Mouse (Mus musculus) thymus, postnatal 25 days (tissue): ENCODE results near the gene Otx1.

Experiments
- DNase-seq: peaks from one replicate; pipeline ENCODE4 v3.0.0; 2022

Gene Otx1

DNA sequence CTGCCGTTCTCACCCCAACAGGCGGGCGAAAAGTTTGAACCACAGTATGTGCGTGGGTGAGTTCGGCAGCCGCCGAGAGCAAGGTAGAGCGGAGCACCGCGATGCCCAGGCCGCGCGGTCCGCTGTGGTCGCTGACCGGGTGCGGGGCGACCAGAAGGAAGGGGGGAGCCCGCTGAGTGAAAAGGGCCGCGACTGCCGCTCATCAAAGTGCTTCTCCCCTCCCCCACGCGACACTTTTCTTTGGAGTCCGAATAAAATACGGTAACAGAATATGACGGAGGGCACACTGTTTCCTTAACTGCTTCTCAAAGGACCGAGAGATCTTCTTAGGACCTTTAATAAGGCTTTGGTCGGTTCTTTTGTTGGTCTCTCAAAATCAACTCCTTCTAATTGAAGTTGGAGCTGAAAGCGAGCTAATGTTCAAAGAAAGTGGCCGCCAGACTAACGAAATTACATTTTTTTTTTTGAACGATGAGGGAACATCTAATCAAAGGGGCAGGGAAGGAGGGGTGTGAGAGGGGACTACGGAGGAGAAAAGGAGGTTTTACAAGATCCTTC lies at the start of gene Otx1:
Gene Otx1, minus strand, starts transcription at position 115 of the 558 bp plus-strand sequence.
- DNase-seq, result no peak

DNA sequence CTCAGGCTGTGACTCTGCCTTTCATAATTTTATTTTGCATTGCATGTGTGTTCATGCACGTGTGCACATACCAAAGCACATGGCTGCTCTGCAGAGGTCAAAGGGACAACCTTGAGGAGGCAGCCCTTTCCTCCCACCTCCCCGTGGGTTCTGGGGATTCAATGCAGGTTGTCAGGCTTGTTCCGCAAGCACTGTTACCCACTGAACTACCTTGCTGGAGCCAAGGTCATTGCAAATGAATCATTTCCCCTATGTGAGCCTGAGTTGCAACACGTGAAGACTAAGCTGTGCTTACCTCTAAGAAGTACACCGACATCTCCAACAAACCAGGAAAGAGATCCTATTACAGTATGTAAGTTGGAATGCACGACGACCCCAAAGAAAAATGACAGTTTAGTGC lies 48.2 kb upstream of the Otx1 start:
- no peak for DNase-seq

DNA sequence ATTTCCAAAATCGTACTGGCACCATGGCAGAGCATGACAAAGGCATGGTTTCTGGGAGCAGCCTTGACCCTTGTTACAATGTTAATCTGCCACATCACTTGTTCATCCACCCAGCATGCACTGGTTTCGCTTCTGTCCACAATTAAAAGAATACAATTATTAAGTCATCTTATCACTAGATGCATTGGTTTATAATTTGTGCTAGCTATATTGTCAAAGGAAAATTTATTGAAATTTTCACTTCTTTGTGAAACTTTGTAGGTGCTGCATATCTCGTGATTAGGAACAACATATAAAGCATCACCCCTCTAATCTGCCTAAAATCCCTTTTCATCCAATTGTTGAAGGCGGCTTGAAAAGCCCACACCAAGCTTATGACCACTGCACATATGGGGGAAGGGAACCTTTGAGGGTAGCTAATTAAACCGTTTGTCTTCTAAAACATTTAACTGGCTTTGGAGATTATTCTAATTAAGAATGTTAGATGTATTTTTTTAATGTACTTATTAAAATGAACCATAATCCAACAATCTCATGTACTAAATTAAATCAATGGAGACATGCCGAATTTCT lies 37.2 kb upstream of the Otx1 start:
- DNase-seq, result no peak

DNA sequence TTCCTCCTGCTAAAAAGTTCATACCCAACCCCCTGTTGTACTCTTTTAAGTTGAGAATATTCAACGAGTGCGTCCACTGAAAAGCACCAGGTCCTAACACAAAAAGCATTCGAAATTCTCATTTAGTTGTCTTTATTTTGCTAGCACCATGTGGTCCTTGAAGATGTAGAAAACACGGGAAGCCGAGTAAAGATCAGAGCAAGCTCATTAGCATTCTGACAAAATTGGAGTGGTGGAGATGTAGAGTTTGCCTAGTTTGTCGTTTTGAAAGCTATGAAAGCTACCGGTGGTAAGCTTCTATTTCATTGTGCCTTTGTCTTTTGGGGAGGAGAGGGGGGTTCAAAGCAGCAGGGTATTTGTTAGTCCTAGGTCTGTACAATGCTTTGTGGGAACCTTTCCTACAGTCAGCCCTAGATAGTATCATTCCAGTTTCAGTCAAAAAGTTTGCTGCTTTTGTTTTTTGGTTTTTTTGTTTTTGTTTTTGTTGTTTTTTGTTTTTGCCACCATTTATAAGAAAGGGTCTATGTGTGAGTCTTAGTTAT lies 31.9 kb upstream of the Otx1 start:
- DNase-seq, result no peak

DNA sequence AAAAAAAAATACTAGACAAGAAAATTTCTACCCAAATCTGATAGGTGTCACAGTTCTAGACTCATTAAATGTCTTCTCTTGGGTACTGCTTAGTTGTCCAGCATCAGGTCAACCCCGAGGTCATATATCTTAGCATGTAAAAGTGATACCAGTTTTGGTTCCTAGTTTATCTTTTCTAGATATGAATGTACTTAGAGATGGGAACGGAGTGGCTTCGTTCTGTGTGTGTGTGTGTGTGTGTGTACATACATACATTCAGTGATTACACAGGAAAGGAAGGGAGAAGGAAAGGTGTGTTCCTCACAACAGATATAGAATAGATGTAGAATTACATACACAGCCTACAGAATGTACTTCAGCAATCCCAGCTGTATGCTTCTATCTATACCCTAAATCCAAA lies 30.9 kb upstream of the Otx1 start:
- no peak for DNase-seq

DNA sequence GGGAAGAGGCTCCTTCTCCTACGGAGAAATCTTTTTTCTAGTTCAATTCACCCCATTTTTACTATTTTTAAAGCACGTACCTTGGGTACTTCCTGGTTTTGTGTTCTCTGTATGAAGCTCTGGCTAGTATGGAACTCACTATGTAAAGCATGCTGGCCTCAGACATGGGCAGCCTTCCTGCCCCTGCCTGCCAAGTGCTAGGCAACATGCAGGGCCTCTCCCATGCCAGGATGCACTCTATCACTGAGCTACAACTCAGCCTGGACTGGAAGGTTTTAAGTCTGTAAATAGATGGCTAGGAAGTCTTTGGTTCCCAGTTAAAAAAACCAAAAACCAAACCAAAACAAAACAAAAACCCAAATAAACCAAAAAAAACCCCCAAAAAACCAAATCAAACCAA lies 17.9 kb upstream of the Otx1 start:
- no peak for DNase-seq

DNA sequence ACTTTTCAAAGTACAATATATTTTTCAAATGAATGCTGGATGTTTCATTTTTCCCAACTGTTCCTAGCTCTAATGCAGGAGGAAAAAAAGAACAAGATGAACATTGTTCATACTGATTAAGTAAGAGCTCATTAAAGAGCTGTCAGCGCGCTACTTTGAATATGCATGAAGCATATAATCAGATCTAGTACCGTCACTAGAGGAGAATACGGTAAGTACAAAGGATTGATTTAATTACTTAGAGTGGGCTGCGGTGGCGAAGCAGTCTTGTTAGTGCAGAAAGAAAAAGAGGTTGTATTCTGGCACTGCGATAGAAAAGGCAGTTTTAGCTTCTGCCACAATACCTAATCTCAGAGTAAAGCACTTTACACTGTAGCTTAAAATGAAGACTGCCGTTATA lies 14.7 kb upstream of the Otx1 start:
- DNase-seq, result no peak

DNA sequence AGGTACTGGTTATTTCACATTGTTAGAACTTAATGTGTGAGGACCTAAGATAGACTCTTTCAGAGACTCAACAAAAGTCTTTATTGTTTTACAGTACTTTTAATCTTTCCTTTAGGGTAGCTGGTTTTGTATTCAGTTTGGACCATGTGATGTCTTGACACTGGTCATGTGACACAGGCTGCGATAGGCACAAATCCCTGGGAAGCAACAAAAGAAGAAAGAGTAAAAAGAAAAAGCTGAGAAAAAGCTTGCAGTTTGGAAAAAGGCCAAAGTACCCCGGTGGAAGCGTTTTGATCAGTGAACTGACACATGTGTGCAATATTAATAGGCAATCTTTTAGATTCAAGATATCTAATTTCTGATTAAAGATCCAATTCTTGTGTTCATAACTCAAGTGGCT lies 13.6 kb upstream of the Otx1 start:
- no peak for DNase-seq

DNA sequence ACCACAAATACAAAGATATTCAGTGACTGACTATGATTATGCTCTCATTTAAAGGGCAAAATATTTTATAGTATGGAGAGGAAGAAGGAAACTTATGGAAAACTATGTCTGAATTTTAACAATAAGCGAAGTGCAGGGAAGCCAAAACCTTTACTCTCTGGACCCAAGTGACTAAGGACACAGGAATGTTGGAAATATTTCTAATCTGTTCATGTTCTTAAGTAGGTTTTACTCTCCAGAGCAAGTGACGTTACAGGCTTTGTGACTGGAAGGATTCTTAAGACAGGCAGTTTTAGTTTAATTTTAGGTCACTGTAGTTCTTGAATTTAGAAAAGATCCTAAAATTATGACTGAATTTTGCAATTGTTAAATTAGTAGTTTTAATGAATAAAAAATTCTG lies 6.1 kb upstream of the Otx1 start:
- DNase-seq, result no peak

DNA sequence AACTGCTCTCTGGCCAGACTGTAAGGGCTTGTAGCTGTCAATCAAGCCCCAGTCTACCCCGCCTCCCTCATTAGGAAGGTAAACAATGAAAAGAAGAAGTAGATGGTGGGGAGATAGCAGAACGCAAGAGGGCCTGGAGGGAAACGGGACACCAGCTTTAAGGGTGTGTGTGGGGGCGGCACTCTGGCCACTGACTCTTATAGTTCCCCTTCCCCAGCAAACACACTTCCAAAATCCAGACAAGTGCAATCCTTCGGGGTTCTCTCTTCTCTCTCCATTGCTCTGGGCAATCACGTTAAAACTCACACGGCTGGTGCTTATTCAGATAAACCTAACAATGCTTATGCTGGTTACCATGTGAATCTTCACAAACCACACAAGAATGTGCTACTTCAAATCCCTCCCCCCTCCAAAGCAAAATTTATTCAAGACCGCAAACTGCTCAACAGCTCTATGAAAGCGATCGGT lies 5.5 kb upstream of the Otx1 start:
- DNase-seq, result no peak

DNA sequence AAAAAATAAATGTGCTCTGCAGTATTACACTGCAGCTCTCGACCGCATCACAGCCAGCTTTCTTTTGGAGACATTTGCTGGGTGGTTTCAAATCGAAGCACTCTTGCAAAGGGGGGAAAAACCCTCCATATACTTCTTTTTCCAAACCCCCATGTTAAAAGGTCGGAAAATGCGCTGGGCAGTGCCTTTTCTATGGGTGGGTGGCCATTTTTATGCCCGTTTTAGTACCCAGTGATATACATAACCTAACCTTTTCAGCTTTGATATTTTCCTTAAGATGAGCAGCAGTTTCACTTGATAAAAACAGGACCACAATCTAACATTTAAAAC lies 5.0 kb upstream of the Otx1 start:
- no peak for DNase-seq

DNA sequence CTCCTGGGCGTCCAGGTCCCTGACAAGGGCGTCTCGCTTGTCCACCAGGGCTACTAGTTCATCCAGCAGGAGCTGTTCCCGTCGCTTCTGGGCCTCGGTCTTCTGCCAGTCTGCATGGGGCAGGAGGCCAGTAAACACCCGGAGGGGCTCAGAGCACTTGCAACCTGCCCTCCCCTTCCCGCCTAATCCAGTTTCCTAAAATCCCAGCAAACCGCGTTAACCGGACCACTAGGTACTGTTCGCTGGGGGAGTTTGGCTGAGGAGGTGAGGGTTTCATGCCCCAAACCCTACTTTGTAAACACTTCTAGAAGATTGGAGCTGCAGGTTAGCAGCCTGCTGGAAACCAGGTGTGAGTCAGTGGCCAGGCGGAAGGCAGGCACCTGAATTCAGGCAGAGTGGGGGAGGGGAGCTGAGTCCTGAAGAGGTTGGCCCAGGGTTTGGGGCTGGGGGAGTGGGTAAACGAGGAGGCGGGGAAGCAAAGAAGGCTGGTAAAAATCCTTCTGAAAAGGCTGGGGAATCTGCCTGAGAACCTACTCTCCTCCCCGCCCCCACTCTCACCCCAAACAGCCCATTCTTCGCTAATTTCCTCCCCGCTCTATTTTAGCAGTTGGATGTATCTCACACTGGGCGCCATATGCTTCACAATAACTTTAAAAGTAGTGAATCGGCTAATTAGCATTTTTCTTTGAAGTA lies 4.5 kb upstream of the Otx1 start:
- no peak for DNase-seq

DNA sequence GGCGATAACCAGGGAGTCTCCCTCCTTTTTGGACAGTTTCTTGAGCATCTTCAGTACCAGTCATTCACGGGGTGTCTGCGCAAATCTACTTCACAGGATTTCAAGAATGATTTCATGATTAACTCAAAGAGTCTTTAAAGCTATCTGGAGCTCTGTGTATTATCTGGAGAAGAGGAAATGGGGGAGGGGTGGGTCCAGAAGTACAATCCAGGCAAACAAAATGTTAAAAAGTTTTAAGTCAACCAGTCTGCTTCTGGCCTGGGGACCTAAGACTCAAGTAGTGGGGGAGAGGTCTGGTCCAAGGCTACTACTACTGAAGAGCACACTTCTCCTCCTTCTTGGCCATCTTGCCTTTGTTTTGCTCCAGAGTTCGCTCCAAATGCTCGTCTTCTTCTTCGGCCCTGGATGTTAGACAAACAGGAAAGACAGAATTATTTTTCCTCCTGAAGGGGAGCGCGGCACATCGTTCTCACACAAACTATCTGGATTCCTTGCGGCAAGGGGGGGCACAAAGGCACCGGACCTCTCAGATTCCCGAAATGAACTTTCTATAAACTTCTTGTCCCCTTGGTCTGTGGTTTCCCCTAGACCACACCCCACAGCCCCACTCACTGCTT lies 3.9 kb upstream of the Otx1 start:
- DNase-seq, result no peak

DNA sequence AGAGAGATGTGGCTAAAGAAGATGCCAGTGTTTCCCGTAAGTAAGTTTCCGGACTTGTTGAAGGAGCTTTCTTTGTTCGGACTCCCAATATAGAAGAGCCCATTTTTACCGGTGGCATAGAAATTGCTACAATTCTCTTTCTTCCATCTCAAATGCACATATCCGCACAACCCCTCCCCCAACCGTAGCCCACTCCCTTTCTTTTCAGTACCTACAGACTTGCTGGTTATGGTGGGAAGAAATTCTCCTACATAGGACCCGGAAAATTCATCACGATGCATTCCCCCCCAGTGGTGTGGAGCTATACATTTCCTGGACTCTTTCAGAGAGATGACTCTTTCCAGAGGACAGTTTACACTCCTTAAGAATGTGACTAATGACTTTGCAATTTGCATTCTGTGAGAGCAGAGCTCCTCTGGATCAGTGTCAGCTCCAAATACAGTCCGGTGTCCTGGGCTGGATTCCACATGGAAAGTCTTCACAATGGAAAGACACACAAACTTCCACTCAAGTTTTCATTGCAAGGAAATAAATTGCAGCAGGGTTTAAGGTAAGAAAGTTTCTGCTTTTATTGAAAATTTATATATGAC lies 2.7 kb upstream of the Otx1 start:
- DNase-seq, result no peak

DNA sequence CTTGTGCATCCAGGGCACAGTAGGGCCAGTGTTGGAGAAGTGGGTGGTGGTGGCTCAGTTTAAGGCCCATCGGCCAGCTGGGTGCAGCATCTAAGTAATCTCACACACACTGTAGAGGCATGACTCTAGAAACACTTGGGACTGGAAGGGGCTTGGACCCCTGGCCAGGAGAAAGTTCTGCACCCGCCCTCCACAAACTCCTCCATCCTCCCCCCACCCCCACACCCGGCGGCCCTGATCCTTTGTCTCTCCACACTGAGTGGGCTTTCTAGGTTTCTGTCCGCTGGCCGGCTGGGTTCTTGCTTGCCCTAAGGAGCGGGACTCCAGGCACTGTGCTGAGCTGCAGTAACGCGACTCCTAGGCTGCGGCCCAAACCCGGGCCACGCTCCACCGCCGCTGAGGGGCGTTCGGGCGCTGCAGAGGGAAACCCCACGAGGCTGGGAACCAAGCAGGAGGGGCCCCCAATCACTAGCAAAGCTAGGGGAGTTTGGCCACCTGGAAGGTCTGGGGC lies 1.7 kb upstream of the Otx1 start:
- DNase-seq, result no peak

DNA sequence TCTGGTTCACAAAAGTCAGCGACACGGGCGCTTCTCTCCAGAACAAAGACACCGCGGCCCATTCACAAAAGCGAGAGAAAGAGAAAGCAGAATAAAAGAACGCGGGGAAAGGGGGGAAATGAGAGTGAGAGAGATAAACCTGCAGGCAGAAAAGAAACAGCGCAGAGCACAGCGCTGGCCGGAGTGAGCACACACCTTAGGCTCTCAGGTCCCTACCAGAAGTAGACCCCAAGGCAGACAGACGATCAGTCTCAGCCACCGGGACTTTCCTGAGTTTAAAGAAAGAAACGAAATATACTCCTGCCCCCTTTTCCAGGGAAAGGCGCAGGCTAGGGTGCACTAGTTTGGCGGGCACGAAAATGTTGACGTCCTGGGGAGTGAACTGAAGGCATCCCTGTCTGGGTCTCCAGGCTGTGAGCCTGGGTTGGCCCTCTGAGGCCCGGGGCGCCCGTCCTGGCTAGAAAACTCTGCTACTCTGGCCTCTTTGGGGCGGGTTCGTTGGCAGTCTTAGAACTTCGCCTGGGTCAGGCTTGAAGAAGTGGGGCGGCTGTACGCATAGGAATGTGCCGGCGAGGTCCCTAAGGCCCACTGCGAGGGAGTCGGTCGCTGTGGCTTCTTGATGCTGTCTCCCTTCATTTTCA lies 764 bp upstream of the Otx1 start:
- no peak for DNase-seq

DNA sequence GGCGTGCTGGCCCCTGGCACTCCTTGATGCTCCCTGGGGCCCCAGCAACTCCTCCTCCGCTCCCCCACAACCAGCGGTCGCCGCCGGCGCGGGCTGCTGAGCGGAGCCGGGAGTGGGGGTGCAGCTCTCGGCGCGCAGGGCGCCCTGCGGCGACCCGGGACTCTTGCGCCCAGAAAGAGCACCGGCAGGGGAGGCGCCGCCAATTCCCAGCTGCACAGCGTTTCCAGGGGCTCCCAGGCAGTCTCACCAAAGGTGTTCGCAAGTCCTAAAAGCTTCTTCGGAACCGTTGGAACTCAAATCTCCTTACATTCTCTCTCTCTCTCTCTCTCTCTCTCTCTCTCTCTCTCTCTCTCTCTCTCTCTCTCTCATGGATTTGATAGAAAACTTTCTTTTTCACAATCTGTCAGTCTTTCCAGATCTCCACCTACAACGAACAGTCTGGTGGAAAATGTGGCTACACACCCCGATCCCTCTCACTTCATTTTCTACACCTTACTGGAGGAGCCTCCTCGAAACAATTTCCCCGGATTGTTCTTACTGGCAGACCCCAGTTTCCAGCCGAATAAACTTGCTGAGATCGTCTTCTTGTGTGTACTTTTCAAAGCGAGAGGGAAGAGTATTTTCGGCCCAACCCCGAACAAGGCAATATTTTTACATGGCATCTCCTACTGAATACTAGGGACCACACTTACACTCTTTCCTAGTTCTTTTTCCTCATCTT lies 475 bp downstream of the Otx1 start:
- no peak for DNase-seq

DNA sequence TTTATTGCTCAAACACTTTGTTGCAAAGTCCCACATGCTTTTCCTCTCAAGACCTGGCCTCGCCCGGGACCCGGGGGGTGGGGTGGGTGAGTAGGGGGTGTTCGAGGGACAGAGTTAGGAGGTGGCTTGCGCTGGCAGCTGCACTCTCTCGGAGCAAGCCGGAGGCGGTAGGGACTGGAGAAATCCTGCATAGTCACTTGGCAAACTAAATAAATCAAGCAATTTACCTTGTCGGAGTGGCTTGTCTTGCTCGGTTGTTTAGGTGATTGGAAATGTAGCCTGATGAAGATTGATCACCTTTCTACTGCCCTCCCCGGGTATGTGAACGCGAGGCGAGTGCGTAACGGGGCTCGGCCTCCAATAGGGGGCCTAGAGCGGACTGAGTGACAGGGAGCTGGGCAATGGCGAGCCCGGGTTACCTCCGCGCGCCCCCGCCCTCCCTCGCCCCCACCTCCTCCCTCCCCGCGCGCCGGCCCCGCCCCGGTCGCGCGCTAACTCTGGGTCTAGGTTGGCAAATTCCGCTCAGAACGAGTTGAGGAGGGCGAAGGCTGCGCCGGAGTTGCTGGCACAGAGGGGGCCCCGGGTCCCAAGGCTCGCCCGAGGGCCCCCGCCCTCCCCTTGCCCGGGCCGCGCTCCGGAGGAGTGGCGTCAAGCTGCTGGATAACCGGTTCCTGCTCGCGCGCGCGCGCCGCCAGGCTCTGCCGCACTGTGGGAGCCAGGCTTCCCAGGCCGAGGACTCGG lies 1.2 kb downstream of the Otx1 start:
- no peak for DNase-seq

DNA sequence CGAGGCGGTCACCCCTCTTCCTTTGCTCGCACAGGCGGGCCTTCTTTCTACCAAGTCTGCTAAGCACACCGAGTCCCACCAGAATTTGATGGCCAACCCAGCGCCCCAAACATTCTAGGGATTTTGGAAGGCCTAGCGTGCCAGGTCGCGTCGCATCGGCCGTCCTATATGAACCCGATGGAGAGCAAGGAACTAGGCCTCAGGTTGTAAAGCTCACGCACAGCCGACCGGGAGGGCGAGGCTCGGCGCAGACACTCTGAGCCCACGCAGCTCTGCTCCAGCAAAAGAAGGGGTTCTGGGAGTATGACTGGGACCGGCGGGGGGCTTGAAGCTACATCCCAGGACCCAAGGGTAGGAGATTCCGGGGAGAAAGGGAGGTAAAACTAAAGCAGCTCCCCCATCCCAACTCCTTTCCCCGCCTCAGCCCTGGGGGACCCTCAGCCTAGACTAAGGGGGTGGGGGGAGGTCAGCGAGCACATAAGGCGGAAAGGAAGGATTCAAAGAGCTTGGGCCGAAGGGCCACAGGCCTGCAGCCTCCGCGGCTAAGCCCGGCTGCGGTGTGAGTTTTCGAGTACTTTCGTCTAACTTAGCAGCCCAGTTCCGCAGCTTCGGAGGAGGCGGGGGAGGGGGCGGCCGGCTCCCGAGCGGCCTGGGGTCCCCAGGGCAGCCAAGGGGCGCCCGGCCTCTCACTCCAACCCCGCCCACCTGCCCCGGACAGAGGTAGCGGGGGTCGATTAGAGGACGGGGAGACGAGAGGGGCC lies 2.2 kb downstream of the Otx1 start:
- DNase-seq, result no peak

DNA sequence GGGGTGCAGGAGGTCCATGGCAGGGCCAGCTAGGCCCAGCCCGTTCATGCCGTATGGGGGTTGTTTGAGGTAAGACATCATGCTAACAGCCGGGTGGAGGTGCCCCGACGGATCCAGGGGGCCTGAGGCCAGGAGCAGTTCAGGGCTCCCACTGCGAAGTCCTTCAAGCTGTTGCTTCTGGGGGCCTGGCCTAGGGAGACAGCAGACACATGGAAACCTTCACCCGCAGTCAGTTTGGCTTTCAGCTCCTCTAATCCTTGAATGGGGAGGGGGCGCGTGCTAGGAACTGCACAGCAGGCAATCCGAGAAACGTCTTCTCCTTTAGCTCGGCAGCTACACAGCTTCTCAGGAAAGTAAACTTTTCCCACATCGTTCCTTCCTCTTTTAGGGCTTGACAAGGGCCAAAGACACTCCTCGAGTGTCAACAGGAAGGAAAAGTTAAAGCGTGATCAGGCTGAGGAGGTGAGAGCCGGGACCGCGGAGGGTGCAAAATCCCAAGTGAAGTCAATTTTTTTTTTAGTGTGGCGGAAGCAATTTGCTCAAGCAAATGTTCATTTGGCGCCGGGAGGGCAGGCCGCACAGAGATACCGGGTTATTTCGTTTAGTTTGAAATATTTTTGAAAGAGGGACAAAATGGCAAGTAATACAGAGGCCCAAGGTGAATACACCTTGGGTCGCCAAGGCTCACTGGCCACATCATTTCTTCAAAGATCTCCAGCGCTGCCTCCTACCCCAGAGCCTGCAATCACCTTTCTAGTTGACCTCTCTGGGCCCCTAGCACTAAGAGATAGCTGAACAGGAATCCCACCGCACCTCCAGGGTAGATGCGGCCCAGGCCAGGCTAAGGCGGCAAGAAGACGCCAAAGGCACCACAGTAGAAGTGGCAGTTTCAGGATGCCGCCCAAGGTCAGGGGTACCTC lies 3.0 kb downstream of the Otx1 start:
- DNase-seq, result no peak
